Mouse (Mus musculus): Measurements from ENCODE around the gene Gas2. TPM values are rescaled to one million over a fixed set of nuclear protein-coding genes. Genes with fewer than 3 reads are reported as not detected.

The Gas2 gene
- 18.2 and 20.6 TPM in 2 replicates for polyA plus RNA-seq (2014; fragmentation: Nextera tagmentation; extraction: Ambion mirVana)

GRCm38 (mm10) chr7:51861250-51862096 lies at the start of gene Gas2:
Gene Gas2, plus strand, starts transcription at chr7:51862015.
- Histone ChIP-seq H3K36me3 (ENCODE audit: insufficient read depth) (peaks cover 9% of the 10 kb centered on the region; the same call in 1 of the 2 replicates), H3K4me3 (ENCODE audit: low read depth, low read length) (peak within 1 kb of the TSS; percentile 71), H3K9me3 (ENCODE audit: low read depth, low read length) (no peaks in the 10 kb centered on the region), H3K4me1 (ENCODE audit: insufficient read depth) (peaks cover 3% of the 10 kb centered on the region; the same call in 1 of the 2 replicates), H3K27ac (ENCODE audit: low read depth) (peak within 1 kb of the TSS; percentile 98), H3K27me3 (ENCODE audit: insufficient read depth, low read length) (no peaks in the 10 kb centered on the region), H3K4me2 (peak within 1 kb of the TSS; percentile 65), H3K9ac (peak within 1 kb of the TSS; percentile 84)
- DNase-seq = peak; percentile 93
- peak; percentile 91 for ATAC-seq (ENCODE audit: insufficient read depth)
- WGBS = 12% methylated on average over 74 of the region's 105 CpGs
- TF ChIP-seq CTCF (IDR thresholded peaks at IDR 0.05; ENCODE audit: low read depth) = no peak

GRCm38 (mm10) chr7:51815473-51816282 lies 46.1 kb upstream of the Gas2 start:
- Histone ChIP-seq H3K4me3 (ENCODE audit: low read depth, low read length) (no peak overlapping the region), H3K4me2 (no peak overlapping the region), H3K9ac (no peak overlapping the region), H3K4me1 (ENCODE audit: insufficient read depth) (no peaks in the 10 kb centered on the region), H3K36me3 (ENCODE audit: insufficient read depth) (no peaks in the 10 kb centered on the region), H3K27ac (ENCODE audit: low read depth) (no peak overlapping the region), H3K9me3 (ENCODE audit: low read depth, low read length) (no peaks in the 10 kb centered on the region), H3K27me3 (ENCODE audit: insufficient read depth, low read length) (no peaks in the 10 kb centered on the region)
- DNase-seq = peak; percentile 15
- 0 out of 2 replicates have a peak, but pooled peaks have one; percentile 5 for TF ChIP-seq CTCF (IDR thresholded peaks at IDR 0.05; ENCODE audit: low read depth)
- no peak for ATAC-seq (ENCODE audit: insufficient read depth)
- WGBS = 49% methylated on average over 4 of the region's 4 CpGs

- WGBS = 51% methylated on average over 3 of the region's 3 CpGs
These were observed 45.5 kb upstream of the Gas2 start for GRCm38 (mm10) chr7:51816283-51816839.

GRCm38 (mm10) chr7:51818251-51818974 lies 43.4 kb upstream of the Gas2 start:
- Histone ChIP-seq H3K9me3 (ENCODE audit: low read depth, low read length) (no peaks in the 10 kb centered on the region), H3K9ac (no peak overlapping the region), H3K4me2 (no peak overlapping the region), H3K36me3 (ENCODE audit: insufficient read depth) (no peaks in the 10 kb centered on the region), H3K27ac (ENCODE audit: low read depth) (no peak overlapping the region), H3K27me3 (ENCODE audit: insufficient read depth, low read length) (no peaks in the 10 kb centered on the region), H3K4me1 (ENCODE audit: insufficient read depth) (no peaks in the 10 kb centered on the region), H3K4me3 (ENCODE audit: low read depth, low read length) (no peak overlapping the region)
- no peak for TF ChIP-seq CTCF (IDR thresholded peaks at IDR 0.05; ENCODE audit: low read depth)
- no peak for DNase-seq
- 54% methylated on average over 3 of the region's 3 CpGs for WGBS
- no peak for ATAC-seq (ENCODE audit: insufficient read depth)

More at GRCm38 (mm10) chr7:51816283-51816839, 45.5 kb upstream of the Gas2 start:
- no peaks in the 10 kb centered on the region for H3K9me3 ChIP-seq (ENCODE audit: low read depth, low read length)
- no peak for TF ChIP-seq CTCF (IDR thresholded peaks at IDR 0.05; ENCODE audit: low read depth)
- no peak for DNase-seq
- no peak overlapping the region for H3K9ac ChIP-seq
- H3K36me3 ChIP-seq (ENCODE audit: insufficient read depth) = no peaks in the 10 kb centered on the region
- H3K27me3 ChIP-seq (ENCODE audit: insufficient read depth, low read length) = no peaks in the 10 kb centered on the region
- no peak for ATAC-seq (ENCODE audit: insufficient read depth)
- H3K27ac ChIP-seq (ENCODE audit: low read depth) = no peak overlapping the region
- H3K4me3 ChIP-seq (ENCODE audit: low read depth, low read length) = no peak overlapping the region
- H3K4me2 ChIP-seq = no peak overlapping the region
- H3K4me1 ChIP-seq (ENCODE audit: insufficient read depth) = no peaks in the 10 kb centered on the region

- WGBS = 61% methylated on average over 1 of the region's 1 CpGs
These were observed 41.9 kb upstream of the Gas2 start for GRCm38 (mm10) chr7:51819891-51820290.

GRCm38 (mm10) chr7:51821467-51821866 lies 40.3 kb upstream of the Gas2 start:
- H3K27ac ChIP-seq (ENCODE audit: low read depth) = no peak overlapping the region
- ATAC-seq (ENCODE audit: insufficient read depth) (no peak), DNase-seq (no peak)
- WGBS = 36% methylated on average over 2 of the region's 2 CpGs
- TF ChIP-seq CTCF (IDR thresholded peaks at IDR 0.05; ENCODE audit: low read depth) = no peak
- no peaks in the 10 kb centered on the region for H3K27me3 ChIP-seq (ENCODE audit: insufficient read depth, low read length)
- H3K9me3 ChIP-seq (ENCODE audit: low read depth, low read length) = no peaks in the 10 kb centered on the region
- H3K4me3 ChIP-seq (ENCODE audit: low read depth, low read length) = no peak overlapping the region
- H3K36me3 ChIP-seq (ENCODE audit: insufficient read depth) = no peaks in the 10 kb centered on the region
- H3K9ac ChIP-seq = no peak overlapping the region
- no peaks in the 10 kb centered on the region for H3K4me1 ChIP-seq (ENCODE audit: insufficient read depth)
- H3K4me2 ChIP-seq = no peak overlapping the region

More at GRCm38 (mm10) chr7:51819891-51820290, 41.9 kb upstream of the Gas2 start:
- Histone ChIP-seq H3K4me1 (ENCODE audit: insufficient read depth) (no peaks in the 10 kb centered on the region), H3K4me2 (no peak overlapping the region), H3K4me3 (ENCODE audit: low read depth, low read length) (no peak overlapping the region), H3K36me3 (ENCODE audit: insufficient read depth) (no peaks in the 10 kb centered on the region), H3K27me3 (ENCODE audit: insufficient read depth, low read length) (no peaks in the 10 kb centered on the region), H3K9ac (no peak overlapping the region), H3K27ac (ENCODE audit: low read depth) (no peak overlapping the region), H3K9me3 (ENCODE audit: low read depth, low read length) (no peaks in the 10 kb centered on the region)
- no peak for TF ChIP-seq CTCF (IDR thresholded peaks at IDR 0.05; ENCODE audit: low read depth)
- ATAC-seq (ENCODE audit: insufficient read depth) = no peak
- no peak for DNase-seq
